In the genomic region with DNA sequence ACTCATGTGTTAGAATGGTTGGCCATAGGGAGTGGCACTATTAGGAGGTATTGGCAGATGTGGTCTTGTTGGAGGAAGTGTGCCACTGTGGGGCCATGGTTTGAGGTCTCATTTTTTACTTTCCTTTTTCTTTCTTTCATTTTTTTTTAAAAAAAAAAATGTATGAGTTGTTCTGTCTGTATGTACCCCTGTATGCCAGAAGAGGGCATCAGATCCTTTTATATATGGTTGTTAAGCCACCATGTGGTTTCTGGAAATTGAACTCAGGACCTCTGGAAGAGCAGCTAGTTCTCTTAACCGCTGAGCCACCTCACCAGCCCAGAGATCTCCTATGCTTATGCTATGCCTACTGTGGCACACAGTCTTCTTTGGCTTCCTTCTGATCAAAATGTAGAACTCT, we compare ENCODE assay signal across 27 mouse cellular contexts. TPM values are rescaled to one million over a fixed set of nuclear protein-coding genes. Genes with fewer than 3 reads are reported as not detected.
DNase-seq lines count a peak whose midpoint lies in the region; ATAC-seq and TF ChIP-seq lines count a peak whose summit lies in the region.
"Had no signal": no experiment of that assay in that cellular context is flagged by ENCODE, and none has a peak within 500 bp of the region (broad histone marks: within the 10 kb centered on the region; RNA-seq: fewer than 3 reads in every experiment).

No protein-coding gene starts in this region.

- TF ChIP-seq EP300 in heart, adult 2 months (IDR thresholded peaks at IDR 0.05; ENCODE audit: insufficient read depth, low read depth, low read length) = no peak
- TF ChIP-seq EP300 in liver, postnatal 0 days (IDR thresholded peaks at IDR 0.05; ENCODE audit: low read depth) = no peak
- no peak for TF ChIP-seq EP300 in stomach, postnatal 0 days (optimal IDR thresholded peaks at IDR 0.05)

- in situ Hi-C loops in ES-E14 (cut with MboI; ENCODE audit: low sequenced_read_pairs in 2 of 2, unreplicated experiment in 2 of 2) = no loop called here

- H3K27ac ChIP-seq in heart, adult 2 months = no peak overlapping the region
- H3K27ac ChIP-seq in liver, postnatal 0 days (ENCODE audit: low read depth) = no peak overlapping the region
- no peak overlapping the region for H3K27ac ChIP-seq in liver, embryonic 11.5 days (ENCODE audit: low read depth, low read length)
- no peak overlapping the region for H3K27ac ChIP-seq in ES-E14 (ENCODE audit: insufficient read depth, low read depth, low read length, poor library complexity, severe bottlenecking)
- no peak overlapping the region for H3K27ac ChIP-seq in stomach, postnatal 0 days (replicated peaks)
- no peak overlapping the region for H3K27ac ChIP-seq in hindbrain, embryonic 14.5 days
- H3K27ac ChIP-seq: embryonic facial prominence, embryonic 13.5 days; heart, embryonic 13.5 days; liver, embryonic 13.5 days had no signal

- H3K4me2 ChIP-seq in liver, postnatal 0 days (ENCODE audit: low read depth, low read length) = no peak overlapping the region
- H3K4me2 ChIP-seq in liver, embryonic 11.5 days = no peak overlapping the region
- no peak overlapping the region for H3K4me2 ChIP-seq in stomach, postnatal 0 days (replicated peaks; ENCODE audit: low read depth)
- H3K4me2 ChIP-seq in hindbrain, embryonic 14.5 days (replicated peaks) = no peak overlapping the region
- H3K4me2 ChIP-seq: embryonic facial prominence, embryonic 13.5 days; heart, embryonic 13.5 days; liver, embryonic 13.5 days had no signal

- H3K4me3 ChIP-seq in heart, adult 2 months = no peak overlapping the region
- H3K4me3 ChIP-seq in liver, postnatal 0 days (ENCODE audit: low read depth, low read length) = no peak overlapping the region
- H3K4me3 ChIP-seq in liver, embryonic 11.5 days (ENCODE audit: low read depth, low read length) = no peak overlapping the region
- H3K4me3 ChIP-seq in ES-E14 (ENCODE audit: insufficient read depth in 1 of 2, low read depth in 1 of 2, low read length in 2 of 2, poor library complexity in 1 of 2, severe bottlenecking in 1 of 2) = no peak overlapping the region
- H3K4me3 ChIP-seq in stomach, postnatal 0 days (ENCODE audit: low read depth, low read length) = no peak overlapping the region
- H3K4me3 ChIP-seq in hindbrain, embryonic 14.5 days (replicated peaks; ENCODE audit: low read length) = no peak overlapping the region
- H3K4me3 ChIP-seq: embryonic facial prominence, embryonic 13.5 days; heart, embryonic 13.5 days; liver, embryonic 13.5 days had no signal

- H3K27me3 ChIP-seq in heart, adult 2 months (ENCODE audit: control insufficient read depth, insufficient read depth, low read length) = no peaks in the 10 kb centered on the region; the same call in 1 of the 2 replicates
- 0 out of 2 replicates have a peak, but pooled peaks cover 5% of the 10 kb centered on the region for H3K27me3 ChIP-seq in liver, postnatal 0 days (ENCODE audit: insufficient read depth, low read length)
- no peaks in the 10 kb centered on the region for H3K27me3 ChIP-seq in liver, embryonic 11.5 days (replicated peaks; ENCODE audit: control insufficient read depth, insufficient read depth, low read length)
- no peaks in the 10 kb centered on the region for H3K27me3 ChIP-seq in stomach, postnatal 0 days (ENCODE audit: control insufficient read depth, insufficient read depth, low read length)
- H3K27me3 ChIP-seq in hindbrain, embryonic 14.5 days (ENCODE audit: control insufficient read depth, insufficient read depth, low read length) = no peaks in the 10 kb centered on the region
- H3K27me3 ChIP-seq: embryonic facial prominence, embryonic 13.5 days; liver, embryonic 13.5 days had no signal

- no peak for ATAC-seq in liver, postnatal 0 days
- ATAC-seq in liver, embryonic 11.5 days (replicated peaks; ENCODE audit: low FRiP score) = no peak
- no peak for ATAC-seq in stomach, postnatal 0 days (ENCODE audit: low FRiP score, low TSS enrichment)
- no peak for ATAC-seq in hindbrain, embryonic 14.5 days (ENCODE audit: low FRiP score)
- ATAC-seq: midbrain, embryonic 16.5 days had no signal

- no peak for DNase-seq in heart, adult 2 months
- no peak for DNase-seq in heart, postnatal 14 days
- DNase-seq in liver, postnatal 0 days = no peak
- DNase-seq in liver, embryonic 11.5 days (ENCODE audit: low spot score) = no peak
- no peak for DNase-seq in ES-E14 (ENCODE audit: low read depth, low spot score)
- DNase-seq in stomach, postnatal 0 days (ENCODE audit: low spot score) = no peak
- DNase-seq in hindbrain, embryonic 14.5 days (ENCODE audit: low spot score) = no peak
- DNase-seq: adrenal gland, postnatal 14 days; cerebellum, adult 11 months; cerebellum, postnatal 10 days; heart, adult 11 months; heart, postnatal 4 days; kidney, adult 2 months; kidney, postnatal 25 days; liver, embryonic 13.5 days; lung, postnatal 14 days; right cerebral cortex, postnatal 4 days; thymus, postnatal 25 days had no signal

- intact Hi-C loops in heart, adult 2 months (cut with DNase I) = no loop called here
- intact Hi-C loops in heart, postnatal 14 days (cut with DNase I) = no loop called here

- H3K9ac ChIP-seq in heart, adult 2 months (ENCODE audit: low read depth, low read length) = no peak overlapping the region
- H3K9ac ChIP-seq in liver, postnatal 0 days (replicated peaks) = no peak overlapping the region
- H3K9ac ChIP-seq in liver, embryonic 11.5 days (ENCODE audit: low read depth, low read length) = no peak overlapping the region
- no peak overlapping the region for H3K9ac ChIP-seq in ES-E14 (ENCODE audit: insufficient read depth, low read depth, low read length, poor library complexity, severe bottlenecking)
- H3K9ac ChIP-seq in stomach, postnatal 0 days (ENCODE audit: low read length) = no peak overlapping the region
- H3K9ac ChIP-seq in hindbrain, embryonic 14.5 days = no peak overlapping the region
- H3K9ac ChIP-seq: embryonic facial prominence, embryonic 13.5 days; heart, embryonic 13.5 days; liver, embryonic 13.5 days had no signal

- no peaks in the 10 kb centered on the region for H3K9me3 ChIP-seq in liver, postnatal 0 days (ENCODE audit: low read length)
- H3K9me3 ChIP-seq in liver, embryonic 11.5 days (ENCODE audit: control insufficient read depth, low read length) = no peaks in the 10 kb centered on the region
- no peaks in the 10 kb centered on the region for H3K9me3 ChIP-seq in ES-E14 (ENCODE audit: control insufficient read depth, insufficient read depth, low read depth, low read length)
- no peaks in the 10 kb centered on the region for H3K9me3 ChIP-seq in stomach, postnatal 0 days (ENCODE audit: control insufficient read depth, low read length)
- no peaks in the 10 kb centered on the region for H3K9me3 ChIP-seq in hindbrain, embryonic 14.5 days (ENCODE audit: control insufficient read depth, low read length)
- H3K9me3 ChIP-seq: embryonic facial prominence, embryonic 13.5 days; heart, embryonic 13.5 days; liver, embryonic 13.5 days had no signal

- TF ChIP-seq CTCF in heart, adult 2 months (IDR thresholded peaks at IDR 0.05) = peak; percentile 33
- peak; percentile 25 for TF ChIP-seq CTCF in liver, postnatal 0 days (IDR thresholded peaks at IDR 0.05; ENCODE audit: low read depth)
- peak; percentile 36 for TF ChIP-seq CTCF in stomach, postnatal 0 days (IDR thresholded peaks at IDR 0.05; ENCODE audit: low read depth)

- no peaks in the 10 kb centered on the region for H3K79me2 ChIP-seq in heart, adult 2 months (replicated peaks; ENCODE audit: control insufficient read depth, insufficient read depth, low read length)

- TF ChIP-seq POLR2A in heart, adult 2 months (IDR thresholded peaks at IDR 0.05; ENCODE audit: insufficient read depth, low read depth, low read length) = no peak

- H3K4me1 ChIP-seq in heart, adult 2 months (ENCODE audit: control insufficient read depth, insufficient read depth, low read length) = no peaks in the 10 kb centered on the region
- no peaks in the 10 kb centered on the region for H3K4me1 ChIP-seq in liver, postnatal 0 days (ENCODE audit: insufficient read depth)
- no peaks in the 10 kb centered on the region for H3K4me1 ChIP-seq in liver, embryonic 11.5 days (replicated peaks; ENCODE audit: control insufficient read depth, insufficient read depth, low read length)
- no peaks in the 10 kb centered on the region for H3K4me1 ChIP-seq in ES-E14 (ENCODE audit: control insufficient read depth in 2 of 2, insufficient read depth in 2 of 2, low read length in 2 of 2, poor library complexity in 1 of 2)
- H3K4me1 ChIP-seq in stomach, postnatal 0 days (replicated peaks; ENCODE audit: control insufficient read depth, insufficient read depth) = no peaks in the 10 kb centered on the region
- H3K4me1 ChIP-seq in hindbrain, embryonic 14.5 days (replicated peaks; ENCODE audit: control insufficient read depth, insufficient read depth, low read length) = no peaks in the 10 kb centered on the region; the same call in 1 of the 2 replicates
- H3K4me1 ChIP-seq: embryonic facial prominence, embryonic 13.5 days; heart, embryonic 13.5 days; liver, embryonic 13.5 days had no signal

- 79% methylated on average over 1 of the region's 1 CpGs for WGBS in heart, adult 2 months
- 70% methylated on average over 1 of the region's 1 CpGs for WGBS in liver, postnatal 0 days (ENCODE audit: insufficient replicate concordance)
- WGBS in liver, embryonic 11.5 days = 61% methylated on average over 1 of the region's 1 CpGs
- WGBS in stomach, postnatal 0 days = 77% methylated on average over 1 of the region's 1 CpGs
- 70% methylated on average over 1 of the region's 1 CpGs for WGBS in hindbrain, embryonic 14.5 days

- no peaks in the 10 kb centered on the region for H3K36me3 ChIP-seq in heart, adult 2 months (ENCODE audit: control insufficient read depth, insufficient read depth, low read length)
- no peaks in the 10 kb centered on the region for H3K36me3 ChIP-seq in liver, postnatal 0 days (replicated peaks; ENCODE audit: insufficient read depth, low read length)
- H3K36me3 ChIP-seq in liver, embryonic 11.5 days (ENCODE audit: control insufficient read depth, insufficient read depth, low read length) = no peaks in the 10 kb centered on the region
- H3K36me3 ChIP-seq in ES-E14 (ENCODE audit: control insufficient read depth, insufficient read depth, low read length, poor library complexity, severe bottlenecking) = no peaks in the 10 kb centered on the region
- no peaks in the 10 kb centered on the region for H3K36me3 ChIP-seq in stomach, postnatal 0 days (ENCODE audit: control insufficient read depth, insufficient read depth, low read length)
- no peaks in the 10 kb centered on the region for H3K36me3 ChIP-seq in hindbrain, embryonic 14.5 days (replicated peaks; ENCODE audit: control insufficient read depth, insufficient read depth)
- H3K36me3 ChIP-seq: embryonic facial prominence, embryonic 13.5 days; heart, embryonic 13.5 days; liver, embryonic 13.5 days had no signal

RNA-seq across cellular contexts. Expression of a gene that starts 19.4 kb away (rescaled TPM):
- total RNA-seq in heart, adult 2 months (2021) = not detected
- polyA plus RNA-seq in heart, adult 2 months (2012; rRNA removed) = 0.29 TPM in 1 of 2 replicates, not detected in the other
- total RNA-seq in heart, postnatal 14 days (2021) = not detected
- not detected in 2 replicates for polyA plus RNA-seq in liver, postnatal 0 days (2015; fragmentation: Nextera tagmentation; extraction: Ambion mirVana)
- not detected in 2 replicates for polyA plus RNA-seq in liver, embryonic 11.5 days (2014; fragmentation: Nextera tagmentation; extraction: Ambion mirVana)
- not detected in 2 replicates for total RNA-seq in ES-E14 (2012; rRNA removed)
- polyA plus RNA-seq in stomach, postnatal 0 days (2015; fragmentation: Nextera tagmentation; extraction: Ambion mirVana) = 0.35 and 0.44 TPM in 2 replicates
- polyA plus RNA-seq in hindbrain, embryonic 14.5 days (2014; fragmentation: Nextera tagmentation; extraction: Ambion mirVana) = not detected in 2 replicates
- total RNA-seq: adrenal gland, postnatal 14 days; gastrocnemius, adult 18-20 months; heart, postnatal 4 days; left cerebral cortex, adult 8-10 months; megakaryocyte-erythroid progenitor cell, adult 5-6 weeks; neutrophil, adult 5-6 weeks had no signal
- polyA plus RNA-seq: C2C12; embryonic facial prominence, embryonic 13.5 days; heart, embryonic 13.5 days; kidney, adult 2 months; limb, embryonic 11.5 days; liver, embryonic 13.5 days; midbrain, embryonic 16.5 days had no signal

RNA-seq across cellular contexts. Expression of a gene that starts 28.7 kb away (rescaled TPM):
- 10 to 100 TPM; 11.2 to 12.8 TPM for total RNA-seq in heart, adult 2 months (2021)
- polyA plus RNA-seq in heart, adult 2 months (2012; rRNA removed) = 29.3 and 34.9 TPM in 2 replicates
- 10 to 100 TPM; 17.7 to 18.6 TPM for total RNA-seq in heart, postnatal 14 days (2021)
- 19.7 and 21.5 TPM in 2 replicates for polyA plus RNA-seq in liver, postnatal 0 days (2015; fragmentation: Nextera tagmentation; extraction: Ambion mirVana)
- 49.0 and 52.3 TPM in 2 replicates for polyA plus RNA-seq in liver, embryonic 11.5 days (2014; fragmentation: Nextera tagmentation; extraction: Ambion mirVana)
- total RNA-seq in ES-E14 (2012; rRNA removed) = 12.1 and 18.0 TPM in 2 replicates
- polyA plus RNA-seq in stomach, postnatal 0 days (2015; fragmentation: Nextera tagmentation; extraction: Ambion mirVana) = 126 and 129 TPM in 2 replicates
- polyA plus RNA-seq in hindbrain, embryonic 14.5 days (2014; fragmentation: Nextera tagmentation; extraction: Ambion mirVana) = 20.1 and 21.9 TPM in 2 replicates
- total RNA-seq: neutrophil, adult 5-6 weeks had no signal

RNA-seq across cellular contexts. Expression of a gene that starts 58.9 kb away (rescaled TPM):
- total RNA-seq in heart, adult 2 months (2021) = 1 to 10 TPM; 8.2 to 10.0 TPM
- 9.3 and 10.1 TPM in 2 replicates for polyA plus RNA-seq in heart, adult 2 months (2012; rRNA removed)
- total RNA-seq in heart, postnatal 14 days (2021) = 10 to 100 TPM; 13.0 to 14.6 TPM
- 4.5 and 4.6 TPM in 2 replicates for polyA plus RNA-seq in liver, postnatal 0 days (2015; fragmentation: Nextera tagmentation; extraction: Ambion mirVana)
- polyA plus RNA-seq in liver, embryonic 11.5 days (2014; fragmentation: Nextera tagmentation; extraction: Ambion mirVana) = 9.3 TPM in 2 replicates
- 2.7 and 2.9 TPM in 2 replicates for total RNA-seq in ES-E14 (2012; rRNA removed)
- polyA plus RNA-seq in stomach, postnatal 0 days (2015; fragmentation: Nextera tagmentation; extraction: Ambion mirVana) = 21.6 and 24.4 TPM in 2 replicates
- 2.9 TPM in 2 replicates for polyA plus RNA-seq in hindbrain, embryonic 14.5 days (2014; fragmentation: Nextera tagmentation; extraction: Ambion mirVana)
